Mouse (Mus musculus): Measurements from ENCODE around the gene Sfta2. TPM values are rescaled to one million over a fixed set of nuclear protein-coding genes. Genes with fewer than 3 reads are reported as not detected.
A peak's percentile ranks its signal among the peaks of the same experiment; 100 is the strongest.

Sfta2 gene
- polyA plus RNA-seq, 1 experiment from 2014 or later: not detected

- ATAC-seq (ENCODE audit: low FRiP score, low TSS enrichment): no peak
- H3K4me3 ChIP-seq (replicated peaks; ENCODE audit: low read depth, low read length): no peak overlapping the region
- 77% methylated on average over 2 of the region's 2 CpGs for WGBS
Observed at GRCm38 (mm10) chr17:35649429-35649828, 48.1 kb downstream of the Sfta2 start.

GRCm38 (mm10) chr17:35653086-35653485, 51.7 kb downstream of the Sfta2 start:
- DNase-seq: no peak
- WGBS: 81% methylated on average over 2 of the region's 2 CpGs
- Histone ChIP-seq H3K27ac (replicated peaks; ENCODE audit: low read depth, low read length) (no peak overlapping the region), H3K36me3 (ENCODE audit: control insufficient read depth, insufficient read depth, low read length) (peaks cover 34% of the 10 kb centered on the region), H3K9ac (replicated peaks; ENCODE audit: low read length) (no peak overlapping the region), H3K27me3 (ENCODE audit: control insufficient read depth, insufficient read depth, low read length) (no peaks in the 10 kb centered on the region), H3K9me3 (ENCODE audit: control insufficient read depth, low read length) (no peaks in the 10 kb centered on the region), H3K4me3 (replicated peaks; ENCODE audit: low read depth, low read length) (no peak overlapping the region), H3K4me2 (ENCODE audit: low read length) (no peak overlapping the region), H3K4me1 (ENCODE audit: control insufficient read depth, insufficient read depth, low read length) (no peaks in the 10 kb centered on the region)
- ATAC-seq (ENCODE audit: low FRiP score, low TSS enrichment): no peak

More at GRCm38 (mm10) chr17:35649429-35649828, 48.1 kb downstream of the Sfta2 start:
- Histone ChIP-seq H3K9ac (replicated peaks; ENCODE audit: low read length) (no peak overlapping the region), H3K9me3 (ENCODE audit: control insufficient read depth, low read length) (no peaks in the 10 kb centered on the region), H3K4me2 (ENCODE audit: low read length) (no peak overlapping the region), H3K4me1 (ENCODE audit: control insufficient read depth, insufficient read depth, low read length) (no peaks in the 10 kb centered on the region), H3K36me3 (ENCODE audit: control insufficient read depth, insufficient read depth, low read length) (no peaks in the 10 kb centered on the region), H3K27ac (replicated peaks; ENCODE audit: low read depth, low read length) (no peak overlapping the region), H3K27me3 (ENCODE audit: control insufficient read depth, insufficient read depth, low read length) (no peaks in the 10 kb centered on the region)
- no peak for DNase-seq

DNA sequence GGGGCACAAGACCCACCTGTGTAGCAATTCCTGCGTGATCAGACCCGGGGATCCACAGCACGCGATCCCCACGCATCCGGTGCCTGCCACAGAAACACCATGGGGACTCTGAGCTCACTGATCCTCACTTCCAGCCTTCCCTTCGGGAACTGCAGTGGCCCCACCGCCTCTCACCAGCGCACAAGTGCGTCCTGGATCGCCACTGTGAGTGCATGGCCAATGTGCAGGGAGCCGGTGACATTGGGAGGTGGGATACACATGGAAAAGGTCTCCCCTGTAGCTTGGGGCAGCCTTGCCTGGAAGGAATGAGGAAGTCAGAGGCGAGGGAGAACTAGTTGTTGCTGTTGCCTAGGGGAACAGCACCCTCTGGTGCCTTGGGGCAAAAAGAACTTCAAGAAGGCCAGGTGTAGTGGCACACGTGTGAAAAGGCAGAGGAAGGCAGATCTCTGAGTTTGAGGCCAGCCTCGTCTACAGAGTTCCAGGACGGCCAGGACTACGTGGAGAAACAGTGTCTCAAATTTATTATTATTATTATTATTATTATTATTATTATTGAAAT, 64.7 kb downstream of the Sfta2 start:
- H3K36me3 ChIP-seq (ENCODE audit: control insufficient read depth, insufficient read depth, low read length): peaks cover 36% of the 10 kb centered on the region
- peaks cover 11% of the 10 kb centered on the region for H3K4me1 ChIP-seq (ENCODE audit: control insufficient read depth, insufficient read depth, low read length)
- H3K27me3 ChIP-seq (ENCODE audit: control insufficient read depth, insufficient read depth, low read length): no peaks in the 10 kb centered on the region
- no peaks in the 10 kb centered on the region for H3K9me3 ChIP-seq (ENCODE audit: control insufficient read depth, low read length)
- no peak overlapping the region for H3K4me3 ChIP-seq (replicated peaks; ENCODE audit: low read depth, low read length)
- no peak for DNase-seq
- WGBS: 83% methylated on average over 17 of the region's 17 CpGs
- no peak for ATAC-seq (ENCODE audit: low FRiP score, low TSS enrichment)
- no peak overlapping the region for H3K4me2 ChIP-seq (ENCODE audit: low read length)
- H3K9ac ChIP-seq (replicated peaks; ENCODE audit: low read length): no peak overlapping the region; the same call in 1 of the 2 replicates
- H3K27ac ChIP-seq (replicated peaks; ENCODE audit: low read depth, low read length): no peak overlapping the region

- Histone ChIP-seq H3K27ac (replicated peaks; ENCODE audit: low read depth, low read length) (peak overlapping the region; percentile 84), H3K4me1 (ENCODE audit: control insufficient read depth, insufficient read depth, low read length) (peaks cover 11% of the 10 kb centered on the region), H3K9me3 (ENCODE audit: control insufficient read depth, low read length) (no peaks in the 10 kb centered on the region), H3K36me3 (ENCODE audit: control insufficient read depth, insufficient read depth, low read length) (peaks cover 28% of the 10 kb centered on the region), H3K9ac (replicated peaks; ENCODE audit: low read length) (peak overlapping the region; percentile 72), H3K27me3 (ENCODE audit: control insufficient read depth, insufficient read depth, low read length) (no peaks in the 10 kb centered on the region), H3K4me2 (ENCODE audit: low read length) (peak overlapping the region; percentile 96), H3K4me3 (replicated peaks; ENCODE audit: low read depth, low read length) (peak overlapping the region; percentile 74)
- peak; percentile 55 for ATAC-seq (ENCODE audit: low FRiP score, low TSS enrichment)
- 5% methylated on average over 13 of the region's 13 CpGs for WGBS
- peak; percentile 65 for DNase-seq
Observed at GRCm38 (mm10) chr17:35666851-35667256, 65.5 kb downstream of the Sfta2 start.

DNA sequence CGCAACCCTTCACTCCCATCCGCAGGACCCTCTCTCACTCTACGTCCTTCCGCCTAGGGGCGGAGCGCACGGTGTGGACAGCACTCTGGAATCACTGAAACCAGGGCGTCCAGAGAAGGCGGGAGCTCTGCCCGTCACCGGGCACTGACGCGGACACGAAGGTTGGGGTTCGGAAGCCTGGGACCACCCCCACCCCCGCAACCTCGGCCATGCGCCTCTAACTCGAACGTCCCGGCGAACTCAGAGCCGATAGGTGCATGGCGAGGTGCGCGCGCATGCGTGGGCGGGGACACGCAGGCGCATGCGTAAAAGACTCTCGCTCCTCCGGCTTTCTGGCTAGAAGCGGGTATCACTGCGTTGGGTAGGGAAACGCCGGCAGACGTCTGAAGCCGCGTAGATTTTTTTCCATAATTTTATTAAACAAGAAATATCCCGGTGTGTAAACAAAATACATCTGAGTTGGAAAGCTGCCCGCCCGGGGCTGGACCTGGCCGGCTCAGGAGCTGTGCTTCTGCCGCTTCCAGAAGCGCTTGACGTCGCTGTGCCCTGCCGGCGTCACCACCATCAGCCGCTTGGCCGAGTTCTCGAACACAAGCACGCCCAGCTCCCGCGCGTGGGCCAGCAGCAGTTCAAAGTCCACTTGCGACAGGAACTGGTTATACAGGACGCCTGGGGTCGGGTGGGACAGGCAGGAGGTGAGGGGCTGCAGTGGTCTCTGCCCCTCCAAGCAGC, 66.2 kb downstream of the Sfta2 start, which contains the start of gene Vars2:
Vars2 (minus strand) TSS at position 259 of the 732 bp plus-strand sequence.
- DNase-seq (peak; percentile 99), ATAC-seq (ENCODE audit: low FRiP score, low TSS enrichment) (peak; percentile 91)
- Histone ChIP-seq H3K4me2 (ENCODE audit: low read length) (peak within 1 kb of the TSS; percentile 96), H3K27me3 (ENCODE audit: control insufficient read depth, insufficient read depth, low read length) (no peaks in the 10 kb centered on the region), H3K9ac (replicated peaks; ENCODE audit: low read length) (peak within 1 kb of the TSS; percentile 72), H3K4me3 (replicated peaks; ENCODE audit: low read depth, low read length) (peak within 1 kb of the TSS; percentile 74), H3K27ac (replicated peaks; ENCODE audit: low read depth, low read length) (peak within 1 kb of the TSS; percentile 84), H3K36me3 (ENCODE audit: control insufficient read depth, insufficient read depth, low read length) (peaks cover 26% of the 10 kb centered on the region), H3K4me1 (ENCODE audit: control insufficient read depth, insufficient read depth, low read length) (peaks cover 11% of the 10 kb centered on the region), H3K9me3 (ENCODE audit: control insufficient read depth, low read length) (no peaks in the 10 kb centered on the region)
- under 1% methylated on average over 61 of the region's 61 CpGs for WGBS

- Histone ChIP-seq H3K4me2 (ENCODE audit: low read length) (no peak overlapping the region), H3K9ac (replicated peaks; ENCODE audit: low read length) (no peak overlapping the region), H3K27me3 (ENCODE audit: control insufficient read depth, insufficient read depth, low read length) (no peaks in the 10 kb centered on the region), H3K27ac (replicated peaks; ENCODE audit: low read depth, low read length) (no peak overlapping the region), H3K4me1 (ENCODE audit: control insufficient read depth, insufficient read depth, low read length) (peaks cover 16% of the 10 kb centered on the region), H3K9me3 (ENCODE audit: control insufficient read depth, low read length) (no peaks in the 10 kb centered on the region), H3K4me3 (replicated peaks; ENCODE audit: low read depth, low read length) (no peak overlapping the region), H3K36me3 (ENCODE audit: control insufficient read depth, insufficient read depth, low read length) (peaks cover 13% of the 10 kb centered on the region; the same call in 1 of the 2 replicates)
- ATAC-seq (ENCODE audit: low FRiP score, low TSS enrichment) (no peak), DNase-seq (no peak)
- 92% methylated on average over 9 of the region's 9 CpGs for WGBS
Observed at GRCm38 (mm10) chr17:35669731-35670130, 68.4 kb downstream of the Sfta2 start.

DNA sequence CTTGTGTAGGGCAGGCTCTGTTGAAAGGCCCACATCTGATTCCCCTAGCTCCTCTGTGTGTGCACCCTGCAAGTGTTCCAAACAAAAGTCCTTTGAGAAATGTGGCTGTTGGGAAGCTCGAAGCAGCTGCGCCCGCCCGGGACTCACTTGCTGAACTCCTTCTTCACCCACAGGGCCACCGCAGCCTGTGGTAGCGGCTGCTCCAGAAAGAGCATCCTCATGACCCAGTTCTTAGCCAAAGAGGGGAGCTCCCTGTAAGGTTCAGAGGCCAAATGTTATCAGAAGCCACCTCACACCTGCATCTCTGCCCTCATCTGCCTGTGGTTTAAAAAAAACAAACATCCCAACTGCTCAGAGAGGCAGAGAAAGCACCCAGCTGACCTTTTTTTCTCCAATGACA, 70.5 kb downstream of the Sfta2 start:
- H3K36me3 ChIP-seq (ENCODE audit: control insufficient read depth, insufficient read depth, low read length): peaks cover 13% of the 10 kb centered on the region; the same call in 1 of the 2 replicates
- no peak overlapping the region for H3K4me3 ChIP-seq (replicated peaks; ENCODE audit: low read depth, low read length)
- no peak overlapping the region for H3K9ac ChIP-seq (replicated peaks; ENCODE audit: low read length)
- H3K4me1 ChIP-seq (ENCODE audit: control insufficient read depth, insufficient read depth, low read length): peaks cover 11% of the 10 kb centered on the region; the same call in 1 of the 2 replicates
- H3K9me3 ChIP-seq (ENCODE audit: control insufficient read depth, low read length): no peaks in the 10 kb centered on the region
- WGBS: 89% methylated on average over 6 of the region's 6 CpGs
- H3K27me3 ChIP-seq (ENCODE audit: control insufficient read depth, insufficient read depth, low read length): no peaks in the 10 kb centered on the region
- DNase-seq: no peak
- no peak overlapping the region for H3K4me2 ChIP-seq (ENCODE audit: low read length)
- no peak for ATAC-seq (ENCODE audit: low FRiP score, low TSS enrichment)
- no peak overlapping the region for H3K27ac ChIP-seq (replicated peaks; ENCODE audit: low read depth, low read length)

- Histone ChIP-seq H3K9ac (replicated peaks; ENCODE audit: low read length) (peak overlapping the region; percentile 79; the same call in 1 of the 2 replicates), H3K27ac (replicated peaks; ENCODE audit: low read depth, low read length) (no peak overlapping the region), H3K27me3 (ENCODE audit: control insufficient read depth, insufficient read depth, low read length) (no peaks in the 10 kb centered on the region), H3K36me3 (ENCODE audit: control insufficient read depth, insufficient read depth, low read length) (peaks cover 13% of the 10 kb centered on the region; the same call in 1 of the 2 replicates), H3K4me1 (ENCODE audit: control insufficient read depth, insufficient read depth, low read length) (peaks cover 11% of the 10 kb centered on the region; the same call in 1 of the 2 replicates), H3K4me2 (ENCODE audit: low read length) (peak overlapping the region; percentile 70), H3K4me3 (replicated peaks; ENCODE audit: low read depth, low read length) (no peak overlapping the region), H3K9me3 (ENCODE audit: control insufficient read depth, low read length) (no peaks in the 10 kb centered on the region)
- ATAC-seq (ENCODE audit: low FRiP score, low TSS enrichment) (no peak), DNase-seq (no peak)
- 90% methylated on average over 6 of the region's 6 CpGs for WGBS
Observed at GRCm38 (mm10) chr17:35672527-35672926, 71.2 kb downstream of the Sfta2 start.

Measured in midbrain, embryonic 14.5 days (tissue).